Mouse (Mus musculus): ENCODE data around the gene Soat1. TPM values are rescaled to one million over a fixed set of nuclear protein-coding genes. Genes with fewer than 3 reads are reported as not detected.
A peak's percentile ranks its signal among the peaks of the same experiment; 100 is the strongest.
"Not testable (repeated sequence)": the region's sequence is repeated elsewhere in the genome, so short reads cannot be mapped to it uniquely, and the experiment has no call there.

Soat1 gene
- total RNA-seq, 2 experiments from 2014 or later = 46.0 to 56.1 TPM

DNA sequence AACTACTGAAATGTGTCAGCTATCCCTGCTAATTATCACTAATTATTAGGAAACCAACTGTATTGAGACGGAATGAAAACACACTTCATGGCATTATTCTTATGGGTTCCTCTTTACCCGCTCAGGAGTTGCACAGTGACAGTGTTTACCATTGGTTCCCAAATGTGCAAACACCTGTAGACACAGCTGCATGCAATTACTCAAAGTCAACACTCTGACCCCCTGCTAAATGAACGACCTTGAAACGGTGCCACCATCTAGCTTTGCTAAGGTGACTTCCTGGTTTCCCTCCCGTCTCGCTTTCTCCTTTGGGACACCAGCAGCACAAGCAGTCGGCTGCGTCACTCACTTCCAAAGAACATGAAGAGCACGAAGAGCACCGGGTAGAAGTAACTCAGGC lies 41.6 kb downstream of the Soat1 start:
- no peak for DNase-seq (ENCODE audit: low spot score in 2 of 2)

- DNase-seq (ENCODE audit: low spot score in 2 of 2) = no peak
Measured at GRCm38 (mm10) chr1:156428434-156428833, 45.7 kb downstream of the Soat1 start.

DNA sequence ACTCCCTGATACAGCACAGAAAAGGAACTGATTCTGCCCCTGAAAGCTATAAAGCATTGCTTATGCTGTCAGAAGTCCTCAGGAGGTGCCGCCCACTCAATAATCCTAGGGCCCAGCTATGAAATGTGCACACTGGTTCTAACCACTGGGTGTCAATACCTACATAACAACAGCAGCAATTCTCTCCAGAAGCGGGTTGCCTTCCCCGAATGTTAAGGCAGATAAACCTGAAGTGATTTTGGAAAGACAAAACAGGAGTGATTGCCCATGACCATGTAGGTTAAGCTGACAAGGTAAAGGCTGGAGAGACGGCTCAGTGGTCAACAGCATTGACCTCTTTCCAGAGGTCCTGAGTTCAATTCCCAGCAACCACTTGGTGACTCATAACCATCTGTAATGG lies 48.4 kb downstream of the Soat1 start:
- no peak for DNase-seq (ENCODE audit: low spot score in 2 of 2)

- DNase-seq (ENCODE audit: low spot score in 2 of 2) = no peak
Measured at GRCm38 (mm10) chr1:156424054-156424453, 50.1 kb downstream of the Soat1 start.

DNA sequence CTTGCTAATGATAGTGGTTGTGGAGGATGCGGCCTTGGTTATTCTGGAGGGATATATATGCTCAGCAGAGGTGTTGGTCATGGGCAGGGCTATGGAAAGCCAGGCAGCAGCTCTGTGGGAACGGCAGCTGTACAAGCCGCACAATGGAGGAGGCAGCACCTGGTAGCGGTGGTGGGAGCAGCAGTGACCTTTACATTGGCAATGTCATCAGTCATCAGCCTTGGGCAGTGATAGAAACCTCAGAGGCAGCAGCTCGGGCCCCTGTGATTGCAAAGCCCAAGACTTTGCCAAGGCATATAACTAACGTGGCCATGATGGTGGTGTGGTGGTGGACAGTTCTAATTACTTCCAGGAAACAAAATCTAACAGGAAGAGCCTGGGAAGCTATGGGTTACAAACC lies 50.6 kb downstream of the Soat1 start:
- DNase-seq (ENCODE audit: low spot score in 2 of 2) = no peak

DNA sequence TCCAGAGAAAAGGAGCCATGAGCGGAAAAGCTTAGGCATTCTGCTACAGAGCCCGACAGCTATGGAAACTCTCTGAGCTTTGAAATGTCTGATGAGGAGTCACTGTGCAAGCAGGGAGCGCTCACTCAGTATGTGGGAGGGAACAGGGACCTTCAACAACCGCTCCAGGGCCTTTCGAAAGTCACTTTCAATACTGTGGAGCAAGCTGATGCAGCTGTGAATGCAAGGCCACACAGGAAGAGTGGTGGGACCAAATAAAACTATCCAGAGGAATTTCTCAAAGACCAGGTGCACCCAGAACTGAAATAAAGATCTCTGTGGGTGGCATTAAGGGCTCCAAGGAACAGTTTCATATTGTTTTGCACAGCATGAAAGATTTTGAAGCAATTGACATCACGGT lies 51.3 kb downstream of the Soat1 start:
- no peak for DNase-seq (ENCODE audit: low spot score in 2 of 2)

- peak; percentile 80 to 86 for DNase-seq (ENCODE audit: low spot score in 2 of 2)
Measured at GRCm38 (mm10) chr1:156420671-156421297, 53.3 kb downstream of the Soat1 start, which contains the start of gene Axdnd1. Gene Axdnd1 (minus strand): TSS chr1:156421159.

DNA sequence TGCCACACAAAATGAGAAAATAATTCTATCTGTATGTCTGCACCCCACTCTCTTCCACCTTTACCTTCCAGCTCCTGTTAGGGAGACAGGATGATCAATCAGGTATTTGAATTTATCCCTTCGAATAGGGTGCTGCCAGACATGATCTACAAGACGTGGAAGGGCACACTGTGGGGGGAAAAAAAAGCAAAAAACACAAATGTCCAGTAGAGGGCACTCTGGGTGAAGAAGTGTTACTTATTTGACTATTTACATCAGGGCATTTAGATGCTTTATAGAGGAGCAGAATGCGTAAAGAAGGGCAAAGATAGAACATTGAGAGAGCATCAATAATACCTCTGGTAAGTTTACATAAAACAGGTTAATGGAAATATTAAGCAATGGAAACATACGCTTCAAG lies 56.0 kb downstream of the Soat1 start:
- peak; percentile 19 to 47 for DNase-seq (ENCODE audit: low spot score in 2 of 2)

- DNase-seq (ENCODE audit: low spot score in 2 of 2) = no peak
Measured at GRCm38 (mm10) chr1:156408521-156408920, 65.6 kb downstream of the Soat1 start.

- no peak for DNase-seq (ENCODE audit: low spot score in 2 of 2)
Measured at GRCm38 (mm10) chr1:156408004-156408403, 66.1 kb downstream of the Soat1 start.

GRCm38 (mm10) chr1:156403251-156403650 lies 70.9 kb downstream of the Soat1 start:
- no peak for DNase-seq (ENCODE audit: low spot score in 2 of 2)

- DNase-seq (ENCODE audit: low spot score in 2 of 2) = no peak
Measured at GRCm38 (mm10) chr1:156402491-156402890, 71.6 kb downstream of the Soat1 start.

GRCm38 (mm10) chr1:156400159-156400558 lies 74.0 kb downstream of the Soat1 start:
- DNase-seq (ENCODE audit: low spot score in 2 of 2) = not testable (repeated sequence)

- DNase-seq (ENCODE audit: low spot score in 2 of 2) = no peak
Measured at GRCm38 (mm10) chr1:156393148-156393547, 81.0 kb downstream of the Soat1 start.

- no peak for DNase-seq (ENCODE audit: low spot score in 2 of 2)
Measured at GRCm38 (mm10) chr1:156386880-156387279, 87.3 kb downstream of the Soat1 start.

GRCm38 (mm10) chr1:156386232-156386631 lies 87.9 kb downstream of the Soat1 start:
- no peak for DNase-seq (ENCODE audit: low spot score in 2 of 2)

DNA sequence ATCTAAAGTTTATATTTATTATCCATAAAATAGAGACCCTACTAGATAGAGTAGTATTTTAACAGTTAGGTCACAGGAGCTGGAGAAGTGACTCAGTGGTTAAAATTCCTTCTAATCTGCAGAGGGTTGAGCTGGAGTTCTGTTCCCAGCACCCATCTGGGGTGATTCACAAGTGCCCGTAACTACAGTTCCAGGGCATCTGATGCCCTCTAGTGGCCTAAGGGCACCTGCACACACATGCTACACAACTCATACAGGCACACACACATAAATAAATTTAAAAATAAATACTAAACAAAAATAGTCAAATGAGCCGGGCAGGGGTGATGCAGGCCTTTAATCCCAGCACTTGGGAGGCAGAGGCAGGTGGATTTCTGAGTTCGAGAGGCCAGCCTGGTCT lies 92.9 kb downstream of the Soat1 start:
- no peak for DNase-seq (ENCODE audit: low spot score in 2 of 2)

Other genes with a start within 250 kb of the Soat1 start
- gene Tdrd5, start 170.7 kb downstream of the Soat1 start, total RNA-seq (2021) = 1 to 10 TPM; 2.2 to 3.3 TPM
- gene Nphs2, start 163.6 kb downstream of the Soat1 start, total RNA-seq (2021) = under 1 TPM; 0.68 to 1.00 TPM
- 100 to 1,000 TPM; 343 to 373 TPM for gene Gm2000, start 108.3 kb downstream of the Soat1 start, total RNA-seq (2021)
- gene Axdnd1, start 53.2 kb downstream of the Soat1 start, total RNA-seq (2021) = under 1 TPM; 0.35 to 0.53 TPM
- 10 to 100 TPM; 47.9 to 49.9 TPM for gene Gm10031, start 49.7 kb upstream of the Soat1 start, total RNA-seq (2021)
- gene Abl2, start 84.5 kb upstream of the Soat1 start, total RNA-seq (2021) = 10 to 100 TPM; 55.5 to 64.0 TPM
- gene Tor3a, start 200.0 kb upstream of the Soat1 start, total RNA-seq (2021) = 1 to 10 TPM; 6.3 to 7.5 TPM
- gene Fam20b, start 244.8 kb upstream of the Soat1 start, total RNA-seq (2021) = 10 to 100 TPM; 78.2 to 80.1 TPM

Measured in left cerebral cortex, adult 18-20 months (tissue).